Mouse (Mus musculus) 3T3-L1 (cell line): ENCODE measurements around the gene Atp6v0d1.

ENCODE experiments used
- DNase-seq: peaks from one replicate; pipeline ENCODE4 v3.0.0-alpha.2; 2015; ENCODE audit warnings: low read depth, low spot score

Gene Atp6v0d1

GRCm38 (mm10) chr8:105537011-105537677 is 28.7 kb downstream of the Atp6v0d1 start:
- no peak for DNase-seq

GRCm38 (mm10) chr8:105536546-105536945 is 29.3 kb downstream of the Atp6v0d1 start:
- DNase-seq, result no peak

- DNase-seq, result peak; percentile 91
Observed at GRCm38 (mm10) chr8:105533892-105534329, 31.9 kb downstream of the Atp6v0d1 start.

- DNase-seq, result no peak
Observed at GRCm38 (mm10) chr8:105533439-105533838, 32.4 kb downstream of the Atp6v0d1 start.

GRCm38 (mm10) chr8:105531774-105532173 is 34.1 kb downstream of the Atp6v0d1 start:
- peak; percentile 69 for DNase-seq

GRCm38 (mm10) chr8:105529271-105529670 is 36.6 kb downstream of the Atp6v0d1 start:
- DNase-seq, result no peak

GRCm38 (mm10) chr8:105528206-105528605 is 37.6 kb downstream of the Atp6v0d1 start:
- no peak for DNase-seq

GRCm38 (mm10) chr8:105527110-105527509 is 38.7 kb downstream of the Atp6v0d1 start:
- DNase-seq, result peak; percentile 52

GRCm38 (mm10) chr8:105522890-105523289 is 43.0 kb downstream of the Atp6v0d1 start:
- DNase-seq, result no peak

- no peak for DNase-seq
Observed at GRCm38 (mm10) chr8:105521995-105522769, 43.7 kb downstream of the Atp6v0d1 start.

GRCm38 (mm10) chr8:105521061-105521460 is 44.8 kb downstream of the Atp6v0d1 start:
- no peak for DNase-seq

GRCm38 (mm10) chr8:105520521-105520920 is 45.3 kb downstream of the Atp6v0d1 start:
- no peak for DNase-seq

- DNase-seq, result no peak
Observed at GRCm38 (mm10) chr8:105519591-105519990, 46.3 kb downstream of the Atp6v0d1 start.

GRCm38 (mm10) chr8:105518436-105519313 is 47.2 kb downstream of the Atp6v0d1 start, which contains the start of gene Hsd11b2:
Gene Hsd11b2, plus strand, starts transcription at chr8:105518755.
- no peak for DNase-seq

- DNase-seq, result no peak
Observed at GRCm38 (mm10) chr8:105517346-105517745, 48.5 kb downstream of the Atp6v0d1 start.

GRCm38 (mm10) chr8:105516018-105516645 is 49.7 kb downstream of the Atp6v0d1 start:
- peak; percentile 92 for DNase-seq

GRCm38 (mm10) chr8:105514656-105515055 is 51.2 kb downstream of the Atp6v0d1 start:
- DNase-seq, result peak; percentile 88

- DNase-seq, result no peak
Observed at GRCm38 (mm10) chr8:105514194-105514593, 51.7 kb downstream of the Atp6v0d1 start.

- no peak for DNase-seq
Observed at GRCm38 (mm10) chr8:105509997-105510735, 55.7 kb downstream of the Atp6v0d1 start.

- DNase-seq, result no peak
Observed at GRCm38 (mm10) chr8:105508758-105509157, 57.1 kb downstream of the Atp6v0d1 start.

- DNase-seq, result no peak
Observed at GRCm38 (mm10) chr8:105506977-105507376, 58.9 kb downstream of the Atp6v0d1 start.
